Mouse (Mus musculus) right cerebral cortex, postnatal 25 days (tissue): ENCODE results near the gene Adamts9.

Experiments
- DNase-seq: peaks from one replicate; pipeline ENCODE4 v3.0.0; 2022

The Adamts9 gene

GRCm38 (mm10) chr6:92803213-92803612 lies 140.1 kb downstream of the Adamts9 start:
- no peak for DNase-seq

GRCm38 (mm10) chr6:92802421-92802820 lies 140.9 kb downstream of the Adamts9 start:
- DNase-seq, result no peak

GRCm38 (mm10) chr6:92801462-92801861 lies 141.8 kb downstream of the Adamts9 start:
- no peak for DNase-seq

GRCm38 (mm10) chr6:92793804-92794203 lies 149.5 kb downstream of the Adamts9 start:
- DNase-seq, result no peak

DNA sequence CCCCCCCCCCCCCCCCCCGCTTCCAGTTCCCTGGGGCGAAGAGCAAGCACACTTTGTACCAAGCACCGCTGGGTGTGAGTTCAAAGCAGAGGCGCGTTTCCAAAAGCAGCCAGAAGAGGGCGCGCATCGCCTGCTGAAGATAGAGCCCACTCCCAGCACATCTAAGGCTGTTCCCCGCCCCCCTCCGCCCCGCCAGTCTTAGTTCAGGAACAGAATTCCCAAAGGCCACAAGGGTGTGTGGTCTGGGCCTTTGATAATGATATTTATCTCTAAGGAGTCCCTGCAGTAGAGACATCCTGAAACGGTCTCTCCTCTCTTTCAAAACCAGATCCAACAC lies 155.9 kb downstream of the Adamts9 start:
- peak; percentile 83 for DNase-seq

- DNase-seq, result no peak
Observed at GRCm38 (mm10) chr6:92786701-92787375, 156.5 kb downstream of the Adamts9 start.

- DNase-seq, result peak; percentile 33
Observed at GRCm38 (mm10) chr6:92784782-92785181, 158.5 kb downstream of the Adamts9 start.

DNA sequence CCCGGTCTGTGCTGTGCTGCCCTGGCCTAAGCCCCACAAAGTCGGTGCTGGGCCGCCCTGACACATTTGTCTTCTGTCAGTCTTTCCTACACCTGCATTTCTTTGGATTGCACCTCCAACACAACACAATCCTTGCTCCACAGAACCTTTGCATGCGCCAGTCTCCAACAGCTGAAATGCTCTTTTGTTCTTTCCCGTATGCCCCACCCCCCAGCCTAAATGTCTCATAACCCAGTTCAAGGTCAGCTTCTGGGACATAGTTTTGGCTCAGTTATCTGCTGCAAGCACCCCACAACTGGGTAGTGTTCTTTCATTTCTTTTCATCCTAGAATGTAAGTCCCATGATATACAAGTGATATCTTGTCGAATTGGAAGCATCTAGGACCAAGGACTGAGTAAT lies 161.8 kb downstream of the Adamts9 start:
- no peak for DNase-seq

DNA sequence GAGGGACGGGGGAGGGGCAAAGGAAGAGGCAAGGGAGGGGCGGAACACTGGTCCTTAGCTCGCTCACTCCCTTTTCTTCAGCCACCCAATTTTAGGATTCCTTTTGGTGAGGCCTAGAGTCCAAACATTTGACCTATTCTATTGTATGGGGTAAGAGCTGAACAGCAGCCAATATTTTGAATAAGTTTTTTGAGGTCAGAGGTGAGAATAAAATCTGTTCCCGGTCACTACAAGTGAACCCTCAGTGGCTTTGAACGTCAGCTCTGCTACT lies 163.4 kb downstream of the Adamts9 start:
- no peak for DNase-seq

GRCm38 (mm10) chr6:92779140-92779934 lies 164.0 kb downstream of the Adamts9 start:
- no peak for DNase-seq

GRCm38 (mm10) chr6:92776356-92776755 lies 166.9 kb downstream of the Adamts9 start:
- no peak for DNase-seq

DNA sequence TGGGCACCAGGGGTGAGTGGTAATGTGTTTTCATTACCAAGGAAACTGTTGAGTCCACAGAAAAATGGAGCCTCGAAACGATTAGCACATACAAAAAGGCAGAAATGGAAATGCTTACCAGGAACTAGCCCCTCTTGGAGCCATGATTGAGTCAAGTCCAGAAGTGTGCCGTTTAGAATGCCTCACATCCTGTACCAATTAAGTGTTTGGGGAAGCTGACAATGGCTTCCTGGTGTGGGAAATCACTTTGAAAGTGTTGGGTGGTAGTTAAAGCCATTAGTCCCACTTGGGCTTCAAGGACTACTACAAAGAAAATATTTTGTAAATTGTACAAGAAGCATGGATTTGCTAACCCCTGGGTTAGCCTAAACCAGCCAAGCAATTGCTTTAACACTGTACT lies 180.9 kb downstream of the Adamts9 start:
- no peak for DNase-seq

DNA sequence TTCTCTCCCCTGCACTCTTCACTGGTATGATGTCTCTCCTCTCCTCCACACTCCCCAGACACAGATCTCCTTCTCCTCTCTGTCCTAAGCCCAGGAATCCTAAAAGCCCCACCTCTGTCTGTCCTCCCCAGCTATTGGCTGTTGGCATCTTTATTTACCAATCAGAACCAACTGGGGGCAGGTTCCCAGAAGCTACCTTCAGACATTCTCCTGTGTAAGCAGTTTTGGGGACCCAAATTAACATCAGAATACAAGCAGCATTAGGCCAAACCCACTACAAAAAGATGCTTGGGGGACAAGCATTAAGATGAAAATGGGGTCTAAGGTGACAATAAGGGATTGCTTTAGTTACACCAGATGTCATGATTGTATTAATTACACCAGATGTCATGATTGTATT lies 183.7 kb downstream of the Adamts9 start:
- no peak for DNase-seq

GRCm38 (mm10) chr6:92755826-92756225 lies 187.5 kb downstream of the Adamts9 start:
- no peak for DNase-seq

DNA sequence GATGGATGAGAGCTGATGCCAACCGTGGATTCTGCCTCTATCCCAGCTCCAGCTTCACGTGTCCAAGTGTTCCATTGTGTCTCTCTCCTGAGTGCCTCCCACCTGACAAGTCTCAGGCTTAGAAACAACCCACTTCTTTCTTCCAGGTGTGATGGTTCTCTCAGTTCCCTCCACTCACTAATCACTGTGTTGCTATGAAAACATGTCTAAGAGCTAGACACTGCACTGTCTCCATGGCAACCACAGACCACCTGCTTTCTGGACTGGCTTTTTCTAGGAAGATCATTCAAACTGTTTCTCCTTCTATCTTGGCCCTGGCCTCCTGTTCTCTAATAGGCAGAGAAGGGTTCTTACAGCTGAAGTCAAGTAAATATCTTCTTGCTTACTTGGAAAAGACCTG lies 190.6 kb downstream of the Adamts9 start:
- DNase-seq, result no peak

DNA sequence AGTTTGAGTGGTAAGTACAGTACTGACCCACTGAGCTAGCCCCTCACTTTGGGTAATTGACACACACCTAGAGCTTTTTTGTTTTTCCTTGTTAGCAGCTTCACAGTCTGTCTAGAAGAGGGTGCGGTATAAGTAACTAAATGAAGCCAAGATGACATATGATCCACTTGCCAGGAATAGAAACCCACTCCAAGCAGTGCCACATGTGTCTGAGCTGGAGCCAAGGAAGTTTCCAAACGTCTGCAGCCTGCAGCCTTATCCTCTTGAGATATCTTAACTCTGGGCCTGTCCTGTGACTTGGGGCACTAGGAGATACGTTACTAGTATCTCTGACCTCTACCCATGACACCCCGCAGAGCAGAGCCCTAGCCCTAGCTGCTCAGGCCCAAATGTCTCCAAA lies 193.9 kb downstream of the Adamts9 start:
- peak; percentile 12 for DNase-seq

- peak; percentile 82 for DNase-seq
Observed at GRCm38 (mm10) chr6:92743605-92744004, 199.7 kb downstream of the Adamts9 start.

- DNase-seq, result no peak
Observed at GRCm38 (mm10) chr6:92737116-92737515, 206.2 kb downstream of the Adamts9 start.

DNA sequence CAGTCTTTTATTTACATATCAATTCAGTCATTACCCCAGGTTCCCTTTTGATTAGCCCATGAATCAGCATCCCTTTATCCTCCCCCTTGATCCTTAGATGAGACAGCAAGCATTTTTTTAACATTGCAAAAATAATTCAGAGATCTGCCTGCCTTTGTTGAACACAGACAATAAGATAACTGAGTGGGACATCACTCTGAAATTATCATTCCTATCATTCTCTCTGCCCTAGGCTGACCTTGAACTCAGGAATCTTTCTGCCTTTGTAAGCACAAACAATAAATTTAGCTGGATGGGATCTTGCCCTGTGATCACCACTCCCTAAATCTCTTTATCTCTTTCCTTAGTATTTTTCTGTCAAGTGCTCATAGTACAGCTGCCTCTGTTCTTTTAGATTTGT lies 209.6 kb downstream of the Adamts9 start:
- DNase-seq, result no peak

GRCm38 (mm10) chr6:92728514-92728913 lies 214.8 kb downstream of the Adamts9 start:
- no peak for DNase-seq

DNA sequence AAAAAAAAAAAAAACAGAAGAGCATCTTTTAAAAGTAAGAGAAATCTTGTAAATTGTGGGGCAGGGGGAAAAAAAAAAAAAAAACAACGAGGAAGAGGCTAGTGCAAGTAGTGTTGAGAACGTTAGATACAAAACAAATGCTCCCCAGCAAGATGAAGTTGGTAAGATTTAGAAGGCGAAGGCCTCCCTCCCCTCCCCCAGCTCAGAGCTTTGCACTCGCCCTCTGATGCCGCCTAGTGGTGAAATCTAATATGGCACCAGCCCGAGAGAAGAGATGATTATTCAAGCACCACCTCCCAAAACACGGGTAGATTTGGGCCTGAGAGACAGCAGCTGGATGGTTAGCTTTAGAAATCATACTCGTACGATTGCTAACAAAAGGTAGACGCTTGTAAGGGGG lies 215.2 kb downstream of the Adamts9 start:
- peak; percentile 86 for DNase-seq

- DNase-seq, result peak; percentile 11
Observed at GRCm38 (mm10) chr6:92727351-92727986, 215.8 kb downstream of the Adamts9 start.

- no peak for DNase-seq
Observed at GRCm38 (mm10) chr6:92726121-92726520, 217.2 kb downstream of the Adamts9 start.

- DNase-seq, result no peak
Observed at GRCm38 (mm10) chr6:92724394-92724793, 218.9 kb downstream of the Adamts9 start.
